Mouse (Mus musculus): ENCODE measurements at regions not wholly inside any gene's neighbourhood (a gene's known extent, or its start where the extent isn't known, plus 50 kb on each side); places are given as distances from the start of the nearest gene placed in this dataset.

DNA sequence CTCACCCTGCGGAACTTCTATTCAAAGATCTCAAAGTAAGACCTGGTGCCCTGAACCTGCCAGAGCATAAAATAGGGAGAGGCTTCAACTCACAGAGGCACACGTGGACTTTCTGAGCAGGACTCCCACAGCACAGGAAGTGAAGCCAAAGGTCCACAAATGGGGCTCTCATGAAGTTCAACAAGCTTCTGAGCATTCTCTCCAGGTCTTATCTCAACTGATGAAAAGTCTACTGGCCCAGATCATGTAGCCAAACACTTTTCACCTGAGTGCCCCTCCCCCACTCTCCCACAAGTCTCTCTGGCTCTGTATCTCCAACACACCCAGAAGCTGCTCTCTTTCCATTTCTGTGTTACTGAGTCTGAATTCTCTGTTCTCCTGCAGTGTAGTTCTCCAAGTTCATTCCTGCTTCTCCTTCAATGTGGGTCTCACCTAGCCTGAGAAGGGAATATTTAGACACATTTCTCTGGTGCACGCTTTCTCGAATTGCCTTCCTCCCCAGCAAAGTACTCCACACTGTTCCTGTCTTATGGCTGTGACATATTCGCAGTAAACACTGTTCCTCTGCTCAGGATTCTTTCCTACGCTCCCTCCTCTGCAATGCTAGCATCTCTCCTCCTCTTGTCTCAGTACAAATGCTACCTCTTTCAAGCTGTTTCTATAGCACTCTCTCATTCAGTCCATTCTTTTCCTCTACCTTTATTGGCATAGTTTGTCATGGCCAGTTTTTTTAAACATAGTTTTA, 303.4 kb upstream of the Adamts9 start:
- no peak for DNase-seq

DNA sequence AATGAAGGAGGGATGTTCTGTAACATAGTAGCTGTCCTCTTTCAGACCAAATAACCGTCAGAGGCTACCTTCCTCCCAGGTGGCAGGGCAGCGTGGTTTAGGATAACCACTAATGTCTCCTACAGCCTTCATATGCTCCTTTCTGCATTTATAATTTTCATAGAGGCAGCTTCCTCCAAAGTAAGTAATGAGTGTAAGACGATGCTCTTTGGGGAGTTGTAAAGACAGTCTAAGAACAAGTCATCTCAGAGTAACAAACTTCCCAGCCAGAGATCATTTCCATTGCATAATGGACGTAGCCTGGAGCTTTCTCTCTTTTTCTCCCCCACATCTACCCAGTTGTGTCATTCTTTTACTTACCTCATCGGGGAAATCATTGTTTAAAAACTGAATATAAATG, 292.3 kb upstream of the Adamts9 start:
- DNase-seq, result no peak

- peak; percentile 72 for DNase-seq
These were observed 289.3 kb upstream of the Adamts9 start for GRCm38 (mm10) chr6:93232636-93233035.

GRCm38 (mm10) chr6:93230450-93230849, 287.2 kb upstream of the Adamts9 start:
- DNase-seq, result no peak

- no peak for DNase-seq
These were observed 286.0 kb upstream of the Adamts9 start for GRCm38 (mm10) chr6:93229320-93229719.

DNA sequence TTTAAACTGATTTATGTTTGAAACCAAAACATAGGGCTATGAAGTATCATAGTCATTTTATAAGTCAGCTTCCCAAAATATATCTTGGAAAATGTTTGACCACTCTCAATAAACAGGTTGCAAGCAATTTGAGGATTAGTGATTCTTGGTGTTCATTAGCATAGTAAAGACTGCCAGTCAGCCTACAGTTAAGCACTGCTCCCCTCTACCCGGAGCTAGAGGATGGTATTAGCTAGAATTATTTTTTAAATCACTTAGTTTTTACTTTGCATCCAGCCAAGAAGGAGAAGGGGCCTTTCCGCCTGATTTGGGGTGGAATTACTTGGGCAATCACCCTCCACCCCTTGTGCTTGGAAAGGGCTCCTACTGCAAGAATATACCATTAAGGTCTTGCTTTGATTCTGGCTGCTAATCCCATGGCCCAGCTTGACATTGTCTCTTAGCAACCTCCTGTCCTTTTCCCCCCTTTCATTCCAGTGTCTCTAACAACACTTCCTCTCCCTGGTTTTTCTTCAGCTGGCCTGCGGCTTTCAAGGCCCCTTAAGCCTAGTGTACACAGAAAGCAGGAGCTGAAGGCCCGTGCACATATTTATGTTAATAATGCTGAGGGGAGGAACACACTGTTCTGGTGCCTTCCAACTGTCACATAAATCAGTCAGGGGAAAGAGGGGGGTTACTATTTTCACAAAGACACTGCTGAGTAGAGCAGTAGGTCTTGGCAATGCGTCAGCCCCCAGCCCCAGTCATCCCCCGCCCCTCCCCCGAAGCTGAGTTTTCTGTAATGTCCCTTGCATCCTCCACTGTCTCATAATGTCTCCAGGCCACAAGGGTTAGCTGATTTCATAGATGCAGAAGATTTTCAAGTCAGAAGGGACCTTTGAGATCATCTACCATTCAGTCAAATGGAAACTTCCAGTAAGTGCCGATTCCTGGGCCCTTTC, 280.6 kb upstream of the Adamts9 start:
- peak; percentile 60 for DNase-seq

DNA sequence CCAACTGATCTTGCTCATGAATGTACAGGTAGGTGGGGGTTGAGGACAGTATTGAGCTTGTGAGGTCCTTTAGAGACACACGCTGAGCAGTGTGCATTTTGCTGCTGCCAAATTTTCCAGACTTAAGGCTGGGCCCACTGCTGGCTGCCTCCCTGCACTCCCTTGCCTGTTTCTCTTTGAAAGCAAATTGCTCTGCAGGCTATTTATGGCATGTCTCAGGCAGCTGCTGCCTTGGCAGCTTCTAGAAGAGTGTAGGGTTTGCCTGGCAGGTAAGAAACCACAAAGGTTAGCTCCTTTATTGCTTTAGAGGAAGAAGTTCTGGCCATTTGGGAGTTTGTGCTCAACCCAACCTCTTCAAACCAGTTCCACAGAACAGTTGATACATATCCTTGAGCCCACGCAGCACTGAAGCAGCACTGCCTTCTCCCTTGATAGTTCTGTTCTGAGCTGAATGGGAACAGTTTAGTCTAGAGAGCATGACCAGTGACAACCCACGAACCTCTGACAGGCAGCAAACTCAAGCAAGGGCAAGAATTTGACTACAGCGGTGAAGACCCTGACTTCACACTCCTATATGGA, 274.8 kb upstream of the Adamts9 start:
- peak; percentile 18 for DNase-seq

- peak; percentile 67 for DNase-seq
These were observed 257.6 kb upstream of the Adamts9 start for GRCm38 (mm10) chr6:93200886-93201285.

DNA sequence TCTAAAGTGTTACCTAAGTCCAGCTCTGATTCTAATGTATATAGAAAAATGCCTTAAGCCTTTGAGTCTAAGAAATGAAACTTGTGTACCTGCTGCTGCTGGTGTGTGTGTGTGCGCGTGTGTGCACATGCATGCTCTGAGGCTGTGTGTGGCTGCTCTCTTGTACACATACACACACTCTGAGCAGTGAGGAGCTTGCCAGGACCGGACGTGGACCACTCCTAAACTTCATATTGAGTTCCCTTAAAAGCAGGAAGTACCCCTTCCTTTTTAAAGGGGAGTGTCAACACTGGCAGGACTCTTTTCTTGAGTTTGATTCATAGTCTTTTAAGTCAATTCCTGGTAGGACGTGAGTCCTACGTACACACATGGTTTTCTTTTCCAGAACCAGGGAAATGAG, 251.4 kb upstream of the Adamts9 start:
- DNase-seq, result no peak

GRCm38 (mm10) chr6:93192980-93193379, 249.7 kb upstream of the Adamts9 start:
- DNase-seq, result no peak

DNA sequence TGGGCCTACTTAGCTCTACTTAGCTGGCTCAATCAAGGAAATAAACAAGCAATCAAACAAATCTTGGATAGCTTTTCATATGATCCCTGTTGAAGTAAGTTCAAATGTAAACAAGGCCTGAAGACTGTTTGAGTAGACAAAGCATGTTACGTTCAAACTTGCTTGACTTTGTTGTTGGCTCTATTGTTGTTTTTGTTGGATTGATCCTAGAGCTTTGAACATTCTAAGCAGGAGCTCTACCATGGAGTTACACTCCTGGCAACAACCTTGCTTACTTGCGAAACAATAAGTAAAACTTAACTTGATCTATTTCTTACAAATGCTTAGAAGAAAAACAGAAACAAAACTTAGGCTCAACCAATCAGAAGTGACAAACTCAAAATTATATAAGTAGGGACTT, 247.7 kb upstream of the Adamts9 start:
- no peak for DNase-seq

GRCm38 (mm10) chr6:93168526-93168925, 225.2 kb upstream of the Adamts9 start:
- peak; percentile 30 for DNase-seq

GRCm38 (mm10) chr6:93167281-93167680, 224.0 kb upstream of the Adamts9 start:
- peak; percentile 59 for DNase-seq

DNA sequence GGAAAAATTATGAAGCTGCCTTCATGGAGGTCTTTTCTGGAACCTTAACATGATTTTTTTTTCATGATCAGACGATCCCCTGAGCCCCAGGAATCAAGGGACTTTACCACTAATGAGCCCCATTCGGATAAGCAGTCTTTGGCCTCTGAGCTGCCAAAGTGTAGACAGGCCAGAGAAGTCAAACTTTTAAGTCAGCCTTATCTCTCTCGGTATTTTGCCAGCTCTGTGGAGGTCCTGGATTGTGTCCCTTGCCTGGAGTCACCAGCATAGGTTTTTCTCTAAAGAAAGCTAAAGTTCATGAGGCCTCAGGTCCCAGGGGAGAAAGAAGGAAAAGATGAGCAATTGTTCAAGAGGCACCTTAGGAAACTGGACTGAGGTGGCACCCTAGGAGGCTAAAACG, 222.7 kb upstream of the Adamts9 start:
- DNase-seq, result no peak

GRCm38 (mm10) chr6:93152431-93153208, 209.3 kb upstream of the Adamts9 start:
- no peak for DNase-seq

- DNase-seq, result peak; percentile 78
These were observed 207.2 kb upstream of the Adamts9 start for GRCm38 (mm10) chr6:93150531-93150930.

DNA sequence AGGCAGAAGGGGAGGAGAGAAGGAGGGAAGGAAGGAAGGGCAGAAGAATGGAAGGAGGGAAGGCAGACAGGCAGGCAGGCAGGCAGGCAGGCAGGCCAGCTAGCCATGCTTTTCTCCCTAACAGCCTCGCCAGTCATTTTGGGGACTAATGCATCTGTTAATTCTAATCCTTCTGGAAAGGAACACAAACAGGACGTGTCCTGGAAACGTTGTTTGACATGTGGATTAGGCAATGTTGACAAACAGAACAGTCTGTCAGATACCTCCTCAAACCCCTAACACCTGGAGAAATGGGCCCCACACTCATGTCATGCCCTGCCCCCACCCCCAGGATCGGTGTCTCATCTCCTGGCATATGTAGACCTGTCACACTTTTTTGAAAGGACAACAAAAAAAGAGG, 206.7 kb upstream of the Adamts9 start:
- peak; percentile 36 for DNase-seq

DNA sequence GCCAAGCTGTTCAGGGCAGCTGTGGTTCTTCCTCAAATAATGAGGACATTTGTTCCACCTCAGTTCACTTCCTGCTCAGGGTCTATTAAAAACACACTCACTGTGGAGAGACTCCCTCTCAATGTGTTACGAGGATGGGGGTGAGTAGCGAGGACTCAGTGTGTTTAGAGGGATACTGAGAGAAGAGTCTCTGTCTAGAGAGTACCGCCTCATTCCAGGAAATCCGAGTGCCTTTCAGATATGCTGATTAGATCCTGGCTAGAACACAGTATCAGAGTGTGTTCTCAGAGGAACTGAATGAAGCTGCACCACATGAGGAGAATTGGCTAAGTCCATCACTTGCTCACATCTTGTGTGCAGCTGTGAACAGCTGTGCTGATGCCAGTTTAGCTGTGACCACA, 197.0 kb upstream of the Adamts9 start:
- peak; percentile 27 for DNase-seq

DNA sequence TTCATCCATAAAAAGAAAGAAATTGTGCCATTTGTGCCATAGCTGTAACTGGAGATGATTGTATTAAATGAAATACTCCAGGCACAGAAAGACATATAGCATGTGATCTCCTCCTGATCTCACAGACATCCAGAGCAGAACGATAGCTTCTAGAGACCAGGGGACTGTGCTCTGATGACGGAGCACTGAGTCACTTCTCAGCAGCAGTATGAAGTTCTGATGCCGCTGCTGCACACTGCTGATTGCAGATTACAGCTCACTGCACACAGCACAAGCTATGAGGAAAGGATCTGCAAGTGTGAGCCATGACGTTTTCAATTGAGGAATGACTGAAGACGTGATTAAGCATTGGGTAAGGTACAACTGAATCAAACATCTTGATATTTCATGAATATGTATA, 190.6 kb upstream of the Adamts9 start:
- DNase-seq, result no peak

DNA sequence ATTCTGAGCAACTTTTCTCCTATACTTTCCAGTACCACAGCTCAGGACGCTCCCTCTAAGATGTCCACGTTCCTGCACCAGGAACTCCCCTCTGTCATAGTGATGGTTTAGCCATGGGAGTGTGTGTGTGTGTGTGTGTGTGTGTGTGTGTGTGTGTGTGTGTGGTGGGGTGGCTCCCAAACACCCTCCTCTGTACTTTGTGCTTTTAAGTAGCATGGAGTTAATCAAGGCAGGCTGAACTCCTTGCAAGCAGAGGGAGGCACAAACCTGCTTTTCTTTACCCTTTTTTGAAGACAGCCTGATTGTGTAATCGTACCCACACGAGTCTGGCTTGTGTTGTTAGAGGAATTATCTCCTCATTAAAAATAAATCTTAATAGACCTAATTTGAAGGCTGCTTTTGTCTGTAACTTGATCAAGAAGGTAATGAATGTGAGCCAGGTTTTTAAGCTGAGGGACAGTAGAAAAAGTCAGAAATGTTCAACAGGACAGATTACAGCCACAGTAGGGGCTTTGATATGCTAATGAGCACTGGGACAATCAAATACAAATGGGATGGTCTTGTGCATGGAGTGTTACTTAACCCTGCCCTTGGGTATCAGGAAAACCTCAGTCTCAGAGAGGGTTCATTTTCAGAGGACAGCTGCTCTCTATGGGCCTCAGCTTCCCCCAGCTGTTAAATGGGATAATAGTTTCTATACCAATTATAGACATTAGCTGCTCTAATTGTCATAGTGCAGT, 187.8 kb upstream of the Adamts9 start:
- DNase-seq, result no peak

GRCm38 (mm10) chr6:93119482-93119881, 176.2 kb upstream of the Adamts9 start:
- no peak for DNase-seq

DNA sequence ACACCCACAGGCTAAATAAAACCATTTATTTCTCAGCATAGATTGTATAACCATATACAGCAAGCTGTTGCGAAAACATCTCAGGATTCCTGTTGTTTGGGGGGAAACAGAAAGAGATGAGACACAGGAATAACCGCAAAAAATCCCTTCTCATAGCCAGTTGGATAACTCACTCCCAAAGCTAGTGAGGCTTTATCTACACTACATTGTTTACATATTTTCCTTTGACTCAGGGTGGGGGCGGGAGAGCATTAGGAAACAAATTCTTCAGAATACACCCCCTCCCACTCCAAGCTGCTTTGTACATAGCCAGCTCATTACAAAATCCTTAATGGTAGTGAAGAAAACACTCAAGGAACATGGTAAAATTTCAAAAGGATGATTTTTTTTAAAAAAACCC, 170.1 kb upstream of the Adamts9 start:
- DNase-seq, result peak; percentile 6
